In genomic region chr10:127165654-127166403, GRCm38 (mm10) we compare ENCODE assay signal across 8 mouse cellular contexts. TPM values are rescaled to one million over a fixed set of nuclear protein-coding genes. Genes with fewer than 3 reads are reported as not detected.
DNase-seq lines count a peak whose midpoint lies in the region; ATAC-seq and TF ChIP-seq lines count a peak whose summit lies in the region.

No protein-coding gene starts in this region.

- H3K9me3 ChIP-seq in forebrain, postnatal 0 days (ENCODE audit: low read length) = no peaks in the 10 kb centered on the region
- no peaks in the 10 kb centered on the region for H3K9me3 ChIP-seq in midbrain, embryonic 10.5 days (replicated peaks)

- TF ChIP-seq CTCF in forebrain, postnatal 0 days (IDR thresholded peaks at IDR 0.05; ENCODE audit: low read depth) = no peak

- H3K9ac ChIP-seq in forebrain, postnatal 0 days = peak overlapping the region; percentile 99

- 0 out of 2 replicates have a peak, but pooled peaks cover 2% of the 10 kb centered on the region for H3K4me1 ChIP-seq in forebrain, postnatal 0 days (ENCODE audit: insufficient read depth)
- peaks cover 39% of the 10 kb centered on the region for H3K4me1 ChIP-seq in midbrain, embryonic 10.5 days

- peaks cover 15% of the 10 kb centered on the region; the same call in 1 of the 2 replicates for H3K36me3 ChIP-seq in forebrain, postnatal 0 days (ENCODE audit: insufficient read depth)
- H3K36me3 ChIP-seq in midbrain, embryonic 10.5 days = no peaks in the 10 kb centered on the region

- WGBS in forebrain, postnatal 0 days = 2% methylated on average over 55 of the region's 56 CpGs
- under 1% methylated on average over 56 of the region's 56 CpGs for WGBS in midbrain, embryonic 10.5 days

- peak overlapping the region; percentile 94 for H3K27ac ChIP-seq in forebrain, postnatal 0 days (ENCODE audit: low read depth, low read length)
- peak overlapping the region; percentile 79 for H3K27ac ChIP-seq in midbrain, embryonic 10.5 days (replicated peaks)

- H3K4me3 ChIP-seq in forebrain, postnatal 0 days (ENCODE audit: low read depth, low read length) = peak overlapping the region; percentile 83
- H3K4me3 ChIP-seq in midbrain, embryonic 10.5 days = peak overlapping the region; percentile 70

- H3K4me2 ChIP-seq in forebrain, postnatal 0 days (ENCODE audit: low read depth) = peak overlapping the region; percentile 84

- peak; percentile 36 for DNase-seq in urinary bladder, postnatal 25 days (ENCODE audit: low spot score)
- no peak for DNase-seq in urinary bladder, postnatal 10 days (ENCODE audit: low spot score)
- peak; percentile 72 for DNase-seq in cerebellum, adult 11-12 months
- DNase-seq in forebrain, postnatal 0 days = peak; percentile 71
- DNase-seq in kidney, postnatal 4 days = peak; percentile 56 to 70
- DNase-seq in midbrain, embryonic 10.5 days (ENCODE audit: low spot score) = peak; percentile 73
- peak; percentile 75 to 76 for DNase-seq in spleen, postnatal 36 days (ENCODE audit: low spot score in 2 of 2)
- no peak for DNase-seq in MN1 (ENCODE audit: low spot score)

- ATAC-seq in forebrain, postnatal 0 days = peak; percentile 65

- H3K27me3 ChIP-seq in forebrain, postnatal 0 days (ENCODE audit: insufficient read depth, low read length) = peaks cover 6% of the 10 kb centered on the region
- H3K27me3 ChIP-seq in midbrain, embryonic 10.5 days (ENCODE audit: low read depth, poor library complexity, severe bottlenecking) = peaks cover 80% of the 10 kb centered on the region

RNA-seq across cellular contexts. Expression of gene B4galnt1, which starts 0.8 kb away (rescaled TPM):
- total RNA-seq in forebrain, postnatal 0 days (2014; rRNA removed) = 87.9 and 94.4 TPM in 2 replicates
- 87.3 and 87.8 TPM in 2 replicates for polyA plus RNA-seq in forebrain, postnatal 0 days (2015; fragmentation: Nextera tagmentation; extraction: Ambion mirVana)
- polyA plus RNA-seq in midbrain, embryonic 10.5 days (2016; fragmentation: Nextera tagmentation; extraction: Ambion mirVana) = 4.9 and 6.1 TPM in 2 replicates

RNA-seq across cellular contexts. Expression of gene Slc26a10, which starts 14.6 kb away (rescaled TPM):
- 0.10 TPM in 1 of 2 replicates, not detected in the other for total RNA-seq in forebrain, postnatal 0 days (2014; rRNA removed)
- polyA plus RNA-seq in forebrain, postnatal 0 days (2015; fragmentation: Nextera tagmentation; extraction: Ambion mirVana) = 0.80 and 1.1 TPM in 2 replicates
- 0.87 and 1.4 TPM in 2 replicates for polyA plus RNA-seq in midbrain, embryonic 10.5 days (2016; fragmentation: Nextera tagmentation; extraction: Ambion mirVana)

RNA-seq across cellular contexts. Expression of gene Arhgef25, which starts 24.1 kb away (rescaled TPM):
- total RNA-seq in forebrain, postnatal 0 days (2014; rRNA removed) = 45.4 and 61.3 TPM in 2 replicates
- 14.8 and 16.9 TPM in 2 replicates for polyA plus RNA-seq in forebrain, postnatal 0 days (2015; fragmentation: Nextera tagmentation; extraction: Ambion mirVana)
- polyA plus RNA-seq in midbrain, embryonic 10.5 days (2016; fragmentation: Nextera tagmentation; extraction: Ambion mirVana) = 24.8 and 28.7 TPM in 2 replicates

RNA-seq across cellular contexts. Expression of gene Dtx3, which starts 29.7 kb away (rescaled TPM):
- total RNA-seq in forebrain, postnatal 0 days (2014; rRNA removed) = 198 and 245 TPM in 2 replicates
- polyA plus RNA-seq in forebrain, postnatal 0 days (2015; fragmentation: Nextera tagmentation; extraction: Ambion mirVana) = 175 and 178 TPM in 2 replicates
- 119 and 142 TPM in 2 replicates for polyA plus RNA-seq in midbrain, embryonic 10.5 days (2016; fragmentation: Nextera tagmentation; extraction: Ambion mirVana)

RNA-seq across cellular contexts. Expression of gene Os9, which starts 44.9 kb away (rescaled TPM):
- 118 and 119 TPM in 2 replicates for total RNA-seq in forebrain, postnatal 0 days (2014; rRNA removed)
- polyA plus RNA-seq in forebrain, postnatal 0 days (2015; fragmentation: Nextera tagmentation; extraction: Ambion mirVana) = 122 TPM in 2 replicates
- 62.3 and 83.0 TPM in 2 replicates for polyA plus RNA-seq in midbrain, embryonic 10.5 days (2016; fragmentation: Nextera tagmentation; extraction: Ambion mirVana)

Comparison
In these comparisons a context has a peak if more than half of its experiments do, and no peak if none do; other contexts are left out.
1. DNase-seq: peak in urinary bladder, postnatal 25 days (single experiment), cerebellum, adult 11-12 months (single experiment), forebrain, postnatal 0 days (single experiment), kidney, postnatal 4 days (2 of 2), midbrain, embryonic 10.5 days (single experiment) and spleen, postnatal 36 days (2 of 2); none in urinary bladder, postnatal 10 days (single experiment) and MN1 (single experiment).
2. RNA of gene B4galnt1, which starts 0.8 kb away (polyA plus RNA-seq): 87.3 to 87.8 TPM in forebrain, postnatal 0 days; 4.9 to 6.1 TPM in midbrain, embryonic 10.5 days; every median in the first group is over 10 times any median in the second.